Mouse (Mus musculus) splenic B cell, adult 2 months (primary cell): Measurements from ENCODE around the gene Polr3gl.

Experiments used
- DNase-seq: peaks from one replicate; pipeline ENCODE4 v3.0.0-alpha.2; 2011; ENCODE audit warnings: low read depth, low spot score
- H3K27me3 ChIP-seq: 2 replicates; pipeline ENCODE4 v1.6.1; 2012; ENCODE audit warnings: mild to moderate bottlenecking, low read length, moderate library complexity, mixed read lengths; ENCODE audit not compliant: control insufficient read depth, poor library complexity, insufficient read depth, severe bottlenecking
- H3K36me3 ChIP-seq: 2 replicates; pipeline ENCODE4 v1.6.1; 2012; ENCODE audit warnings: mild to moderate bottlenecking, low read length, moderate library complexity, mixed read lengths; ENCODE audit not compliant: control insufficient read depth, poor library complexity, insufficient read depth, severe bottlenecking

The Polr3gl gene

DNA sequence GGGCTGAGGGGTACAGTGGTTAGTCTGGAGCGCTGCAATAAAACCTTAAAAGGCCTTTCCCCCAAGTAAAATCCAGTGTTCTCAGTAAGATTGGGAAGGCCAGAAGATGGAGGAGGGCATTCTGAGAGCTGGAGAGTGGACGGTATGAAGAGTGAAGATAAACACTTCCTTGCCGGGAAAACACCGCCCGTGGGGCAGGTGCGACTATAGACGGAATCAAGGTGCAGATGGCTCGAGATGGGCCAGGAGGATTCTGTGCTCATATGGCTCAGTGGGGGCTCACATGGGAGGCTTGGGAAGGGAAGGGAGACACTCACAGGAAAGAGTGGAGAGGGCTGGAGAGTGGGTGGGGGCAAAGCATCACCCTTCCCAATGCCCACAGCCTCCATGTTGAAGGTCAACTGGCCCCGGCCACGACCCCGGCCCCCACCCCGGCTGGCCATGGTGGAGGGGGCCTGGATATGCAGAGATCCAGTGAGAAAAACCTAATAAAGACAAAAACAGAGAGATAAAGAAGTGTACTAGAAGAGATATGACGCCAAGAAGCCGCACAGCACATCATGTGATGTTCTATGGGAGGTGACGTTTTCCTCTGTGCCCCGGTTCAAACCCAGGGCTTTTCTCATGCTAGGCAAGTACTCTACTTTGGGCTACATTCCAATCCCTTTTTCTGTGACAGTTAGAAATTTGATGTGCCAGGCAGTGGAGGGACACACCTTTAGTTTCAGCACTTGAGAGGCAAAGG, 12.0 kb downstream of the Polr3gl start:
- Histone ChIP-seq H3K27me3 (no peaks in the 10 kb centered on the region), H3K36me3 (no peaks in the 10 kb centered on the region)
- DNase-seq: no peak

DNA sequence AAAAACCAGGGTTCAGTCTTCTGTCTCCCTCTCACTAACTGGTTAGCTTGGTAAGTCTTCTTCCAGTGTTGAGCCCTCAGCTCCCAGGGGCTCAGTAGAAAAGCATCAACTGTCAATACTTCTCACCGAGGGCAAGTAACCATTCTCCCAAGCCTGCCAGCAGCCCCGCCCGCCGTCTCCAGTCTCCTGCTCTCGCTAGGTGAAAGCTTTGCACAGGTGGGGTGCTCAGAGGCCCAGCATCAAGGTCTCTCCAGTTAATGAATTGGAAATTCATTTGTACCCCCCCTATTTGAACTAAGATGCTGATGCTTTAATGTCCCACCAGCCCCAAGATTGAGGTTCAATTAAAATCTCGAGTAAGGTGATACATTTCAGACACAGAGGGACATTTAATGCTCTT, 12.8 kb downstream of the Polr3gl start:
- DNase-seq: no peak
- Histone ChIP-seq H3K27me3 (no peaks in the 10 kb centered on the region), H3K36me3 (no peaks in the 10 kb centered on the region)

DNA sequence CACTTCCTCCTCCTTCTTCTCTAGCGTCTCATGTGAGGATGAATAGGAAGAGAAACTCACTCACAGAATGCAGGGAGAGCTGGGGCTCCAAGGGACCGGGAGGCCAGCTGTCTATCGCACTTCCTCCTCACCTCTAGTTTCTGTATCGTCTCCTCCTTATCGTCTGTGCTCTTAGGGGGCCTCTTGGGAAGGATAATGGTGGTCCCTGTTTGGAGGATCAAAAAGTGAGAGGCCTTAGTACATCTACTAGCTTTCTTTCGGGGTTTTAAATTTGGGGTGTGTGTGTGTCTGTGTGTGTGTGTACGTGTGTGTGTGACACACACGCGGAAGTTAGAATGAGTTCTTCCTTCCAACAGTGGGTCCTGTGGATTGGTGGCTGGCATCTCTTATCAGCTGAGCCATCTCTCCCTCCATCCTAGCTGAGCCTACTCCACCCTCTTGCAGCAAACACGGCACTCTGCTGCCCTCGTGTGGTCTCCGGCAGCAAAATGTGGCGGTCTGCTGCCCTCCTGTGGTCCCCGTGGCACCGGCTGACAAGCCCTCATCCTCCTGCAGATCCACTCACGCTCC, 14.0 kb downstream of the Polr3gl start:
- DNase-seq: peak; percentile 97
- Histone ChIP-seq H3K27me3 (no peaks in the 10 kb centered on the region), H3K36me3 (no peaks in the 10 kb centered on the region)

DNA sequence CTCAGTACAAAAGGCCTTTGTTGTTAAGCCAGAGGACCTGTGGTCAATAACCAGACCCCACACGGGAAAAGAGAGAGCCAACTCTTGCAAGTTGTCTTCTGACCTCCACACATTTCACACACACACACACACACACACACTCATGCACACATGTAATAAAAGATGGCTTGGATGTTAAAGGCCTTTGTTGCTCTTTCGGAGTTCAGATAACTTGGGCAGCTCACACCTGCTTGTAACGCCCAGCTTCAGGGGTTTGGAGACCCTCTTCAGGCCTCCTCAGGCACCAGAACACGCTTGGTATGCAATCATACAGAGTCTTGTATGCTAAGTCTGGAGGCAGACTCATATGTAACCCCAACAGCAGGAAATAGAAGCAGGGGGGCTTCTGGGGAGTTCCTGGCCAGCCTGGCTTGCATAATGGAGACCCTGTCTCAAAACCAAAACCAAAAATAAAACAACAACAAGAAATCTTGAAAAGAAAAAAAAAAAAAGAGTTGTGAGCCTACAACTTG, 14.7 kb downstream of the Polr3gl start:
- no peak for DNase-seq
- H3K27me3 ChIP-seq: no peaks in the 10 kb centered on the region
- no peaks in the 10 kb centered on the region for H3K36me3 ChIP-seq

DNA sequence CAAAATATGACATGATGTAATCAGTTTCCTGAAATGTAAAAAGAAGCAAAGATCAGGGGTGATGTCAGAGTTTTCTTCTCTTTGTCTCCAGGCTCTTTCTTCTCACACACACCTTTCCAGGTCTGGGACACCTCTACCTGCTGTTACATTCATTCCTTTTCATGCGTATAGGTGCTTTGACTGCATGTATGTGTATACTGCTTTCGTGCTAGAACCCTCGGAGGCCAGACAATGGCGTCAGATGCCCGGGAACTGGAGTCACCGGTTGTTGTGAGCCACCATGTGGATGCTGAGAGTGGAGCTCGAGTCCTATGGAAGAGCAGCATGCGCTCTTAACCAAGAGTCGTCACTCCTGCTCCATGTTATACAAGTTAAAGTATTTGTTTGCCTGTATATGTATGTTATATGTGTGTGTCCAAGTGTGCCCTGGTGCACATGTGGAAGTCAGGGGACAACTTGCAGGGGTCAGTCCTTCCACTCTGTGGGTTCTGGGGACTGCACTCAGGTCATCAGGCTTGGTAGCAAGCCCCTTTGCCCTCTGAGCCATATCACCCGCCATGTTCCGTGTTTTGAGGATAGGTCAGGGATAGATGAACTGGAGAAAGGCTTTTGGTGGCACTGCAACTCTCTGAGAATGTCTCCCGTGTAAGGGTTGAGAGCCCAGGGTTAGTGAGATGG, 15.3 kb downstream of the Polr3gl start:
- no peaks in the 10 kb centered on the region for H3K27me3 ChIP-seq
- no peaks in the 10 kb centered on the region for H3K36me3 ChIP-seq
- DNase-seq: no peak

DNA sequence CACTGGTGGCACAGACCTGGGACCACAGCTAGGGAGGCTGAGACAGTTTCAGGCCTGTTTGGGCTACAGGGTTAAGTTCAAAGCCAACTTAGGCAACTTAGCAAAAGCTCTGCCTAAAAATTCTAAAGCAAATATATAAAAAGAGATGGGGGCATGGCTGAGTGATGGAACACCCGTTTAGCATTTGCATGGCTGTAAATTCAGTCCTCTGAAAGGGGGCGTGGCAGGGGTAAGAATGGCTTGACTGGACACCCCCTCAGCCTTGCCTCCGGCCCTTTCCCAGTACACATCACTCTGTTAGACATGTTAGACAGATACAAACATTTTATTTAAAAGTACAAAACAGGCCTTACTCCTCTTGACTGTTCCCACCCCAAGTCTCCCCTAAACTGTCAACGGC, 16.4 kb downstream of the Polr3gl start:
- H3K36me3 ChIP-seq: no peaks in the 10 kb centered on the region

DNA sequence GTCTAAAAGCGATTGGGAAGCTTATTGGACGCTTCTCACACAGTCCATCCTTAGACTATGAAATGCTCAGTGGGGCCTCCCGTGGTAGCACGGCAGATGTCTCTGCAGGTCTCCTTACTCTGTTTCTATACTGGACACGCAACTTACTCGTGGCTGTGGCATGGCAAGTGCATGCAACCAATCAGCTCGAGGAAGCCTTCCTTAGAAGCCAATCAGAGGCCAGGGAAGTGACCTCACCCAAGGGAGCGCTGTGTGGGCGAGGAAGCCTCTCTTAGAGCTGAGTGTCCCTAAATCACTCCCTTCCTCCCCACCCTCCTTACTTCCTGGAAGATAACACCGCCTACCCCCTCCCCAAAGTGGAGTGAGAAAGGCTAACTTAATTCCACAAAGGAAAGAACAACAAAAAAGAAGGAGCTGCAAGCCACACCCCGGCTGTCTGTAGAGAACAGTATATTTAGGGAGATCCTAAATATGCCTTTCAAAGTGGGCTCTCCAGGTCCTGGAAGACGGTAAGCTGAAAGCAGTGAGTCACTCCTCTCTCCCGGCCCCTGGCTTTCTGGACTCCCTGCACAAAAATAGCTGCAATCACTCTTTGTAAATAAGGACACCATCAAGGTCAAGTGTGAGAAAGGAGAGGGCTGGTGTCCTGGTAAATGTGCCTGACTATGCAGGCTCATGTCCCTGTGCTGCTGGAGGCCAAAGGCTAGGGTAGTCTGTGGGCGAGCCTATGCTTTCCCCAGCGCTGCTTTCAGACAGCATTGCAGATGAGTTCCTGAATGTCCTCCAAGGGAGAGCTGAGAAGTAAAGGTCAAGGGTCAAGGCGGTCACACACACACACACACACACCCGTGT, 17.1 kb downstream of the Polr3gl start, which contains the start of gene Gm16253:
Gm16253 (plus strand) TSS at position 295 of the 852 bp plus-strand sequence.
- DNase-seq: peak; percentile 92
- Histone ChIP-seq H3K36me3 (no peaks in the 10 kb centered on the region), H3K27me3 (no peaks in the 10 kb centered on the region)

More for the DNA sequence above, 16.4 kb downstream of the Polr3gl start:
- DNase-seq: no peak
- H3K27me3 ChIP-seq: no peaks in the 10 kb centered on the region

DNA sequence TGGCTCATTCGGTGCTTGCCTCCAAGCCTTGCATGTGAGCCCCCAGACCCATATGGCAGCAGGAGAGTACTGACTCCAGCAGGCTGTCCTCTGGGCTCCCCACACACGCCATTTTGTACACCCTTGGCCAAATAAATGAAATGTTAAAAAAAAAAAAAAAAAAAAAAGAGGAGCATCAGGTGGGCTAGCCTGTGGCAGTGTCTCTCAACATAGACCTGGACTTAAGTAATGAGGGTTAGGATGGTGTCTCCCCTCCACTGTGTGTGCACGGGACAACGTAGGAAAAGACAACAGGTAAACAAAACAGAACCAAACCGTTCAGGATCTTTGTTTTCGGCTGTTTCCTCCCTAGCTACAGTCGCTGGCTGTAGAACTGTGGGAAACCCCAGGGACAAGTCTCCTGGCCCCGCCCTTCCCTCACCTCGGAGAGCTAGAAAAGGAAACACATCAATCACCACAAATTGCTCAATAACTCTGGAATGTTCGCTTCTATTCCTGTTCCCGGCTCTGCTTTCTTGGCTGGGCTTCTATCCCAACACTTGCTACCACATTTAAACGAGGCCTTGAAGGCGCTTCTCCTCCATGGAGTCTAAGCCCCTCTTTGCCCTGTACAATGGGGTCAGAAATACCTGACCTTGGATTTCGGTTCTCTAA, 17.8 kb downstream of the Polr3gl start:
- Histone ChIP-seq H3K36me3 (no peaks in the 10 kb centered on the region), H3K27me3 (no peaks in the 10 kb centered on the region)
- no peak for DNase-seq

DNA sequence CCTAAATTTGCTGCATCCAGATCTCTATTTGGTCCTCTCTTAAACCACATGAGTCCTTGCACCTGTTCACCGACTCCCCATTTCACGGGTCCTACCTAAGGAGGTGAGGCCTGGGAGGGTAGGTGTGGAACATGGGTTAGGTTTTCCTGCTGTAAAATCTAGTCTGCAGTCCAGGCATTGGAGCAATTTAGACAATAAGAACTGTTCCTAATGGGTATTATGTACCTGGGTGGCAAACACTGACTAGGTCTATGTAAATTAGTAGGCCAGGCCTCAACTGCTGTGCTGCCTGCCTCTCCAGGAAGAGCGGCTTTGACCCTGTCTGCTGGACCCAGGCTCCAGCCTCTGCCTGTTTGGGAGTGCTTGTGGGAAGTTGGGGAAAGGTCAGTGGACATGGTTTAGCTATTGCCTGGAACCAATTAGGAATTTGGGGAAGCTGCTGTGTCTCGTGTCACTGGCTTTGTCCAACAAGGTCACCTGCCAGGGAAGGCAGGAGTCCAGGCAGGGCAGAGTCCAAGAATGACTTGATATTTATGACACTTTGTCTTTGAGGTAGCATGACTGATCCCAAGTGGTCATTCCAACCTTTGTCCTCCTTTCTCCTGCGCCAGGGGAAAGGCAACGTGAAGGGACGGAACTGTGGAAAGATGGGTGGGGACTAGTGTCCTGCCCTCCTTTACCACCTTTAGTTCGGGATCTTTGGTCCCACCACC, 18.6 kb downstream of the Polr3gl start:
- no peak for DNase-seq
- H3K27me3 ChIP-seq: no peaks in the 10 kb centered on the region
- H3K36me3 ChIP-seq: no peaks in the 10 kb centered on the region

DNA sequence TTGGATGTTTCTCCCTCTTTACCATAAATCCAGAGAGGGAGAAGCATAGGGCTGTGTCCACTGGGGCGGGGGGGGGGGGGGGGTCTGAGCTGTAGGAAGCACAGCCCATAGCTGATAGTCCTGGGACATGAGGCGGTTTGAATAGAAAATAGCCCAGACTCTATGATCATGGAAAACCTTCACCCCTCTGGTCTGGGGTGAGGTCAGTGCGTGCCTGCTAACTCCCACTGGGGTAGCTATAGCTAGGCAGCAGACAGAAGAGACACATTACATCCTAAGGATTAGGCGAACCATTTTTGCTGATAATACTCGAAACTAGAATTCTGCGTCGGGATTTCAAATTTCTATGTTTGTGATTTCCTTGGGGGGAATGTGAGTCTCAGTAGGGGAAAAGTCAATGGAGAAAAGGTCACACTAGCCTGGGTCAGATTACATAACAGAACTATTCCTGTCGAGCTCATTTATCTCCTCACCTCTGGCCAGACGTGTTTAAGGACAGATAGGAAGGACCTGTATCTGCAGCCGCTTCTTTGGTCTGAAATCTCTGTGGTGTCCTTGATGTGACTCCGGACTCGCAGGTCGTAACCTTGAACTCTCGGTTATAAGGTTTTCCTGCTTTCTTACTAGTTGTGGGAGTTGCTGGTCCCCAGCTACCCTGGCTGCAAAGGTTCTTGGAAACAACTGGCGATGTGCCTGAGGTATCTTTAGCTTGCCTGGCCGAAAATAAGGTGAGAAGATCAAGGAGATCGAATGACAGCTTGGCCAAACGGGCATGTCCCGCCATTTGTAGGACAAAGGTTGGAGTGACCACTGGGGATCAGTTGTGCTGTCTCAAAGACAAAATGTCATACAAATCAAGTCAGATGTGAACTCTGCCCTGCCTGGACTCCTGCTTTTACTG, 20.1 kb downstream of the Polr3gl start:
- Histone ChIP-seq H3K36me3 (no peaks in the 10 kb centered on the region), H3K27me3 (no peaks in the 10 kb centered on the region)
- no peak for DNase-seq

DNA sequence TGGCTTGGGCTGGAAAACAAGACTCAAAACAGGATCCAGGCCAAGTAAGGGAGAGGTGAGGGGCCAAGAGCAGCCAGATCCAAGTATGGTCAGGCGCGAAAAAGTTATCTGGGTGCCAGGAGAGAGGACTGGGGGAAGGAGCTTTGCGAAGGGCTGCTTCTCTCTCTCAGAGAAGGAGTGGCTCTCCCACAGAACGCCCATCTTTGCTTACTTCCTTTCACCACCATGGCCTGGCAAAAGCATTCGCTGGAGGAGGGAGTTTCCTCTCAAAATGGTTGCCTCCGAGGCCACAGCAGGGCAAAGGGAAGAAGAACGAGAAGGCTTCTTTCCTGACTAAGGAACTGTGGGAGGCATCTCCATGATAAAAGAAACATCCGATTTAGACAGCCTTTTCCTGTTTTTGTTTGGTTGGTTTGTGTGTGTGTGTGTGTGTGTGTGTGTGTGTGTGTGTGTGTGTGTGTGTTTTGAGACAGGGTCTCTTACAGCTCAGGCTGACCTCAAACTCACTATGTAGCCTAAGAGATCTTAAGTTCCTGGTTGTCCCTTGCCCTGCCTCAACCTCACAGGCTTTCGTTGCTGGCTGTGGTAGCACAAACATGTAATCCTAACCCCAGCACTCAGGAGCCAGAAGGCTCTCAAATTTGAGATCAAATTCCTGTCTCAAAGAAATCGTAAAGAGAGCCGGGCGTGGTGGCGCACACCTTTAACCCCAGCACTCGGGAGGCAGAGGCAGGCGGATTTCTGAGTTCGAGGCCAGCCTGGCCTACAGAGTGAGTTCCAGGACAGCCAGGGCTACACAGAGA, 21.9 kb downstream of the Polr3gl start:
- no peak for DNase-seq
- Histone ChIP-seq H3K36me3 (no peaks in the 10 kb centered on the region), H3K27me3 (no peaks in the 10 kb centered on the region)

DNA sequence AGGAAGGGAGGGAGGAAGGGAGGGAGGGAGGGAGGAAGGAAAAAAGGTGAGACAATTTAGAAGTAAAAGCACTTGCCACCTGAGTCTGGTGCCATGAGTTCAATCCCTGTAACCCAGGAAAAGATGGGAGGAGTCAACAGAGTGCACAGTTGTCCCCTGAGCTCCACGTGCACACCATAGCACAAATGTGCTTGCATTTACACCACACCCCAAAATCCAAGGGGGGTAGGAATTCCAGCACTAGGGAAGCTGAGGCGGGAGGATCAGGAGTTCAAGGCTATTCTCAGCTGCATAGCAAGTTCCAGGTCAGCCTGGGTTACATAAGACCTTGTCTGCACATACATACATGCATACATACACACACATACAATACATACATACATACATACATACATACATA, 22.6 kb downstream of the Polr3gl start:
- no peak for DNase-seq
- H3K36me3 ChIP-seq: no peaks in the 10 kb centered on the region

More for the DNA sequence above, 22.6 kb downstream of the Polr3gl start:
- no peaks in the 10 kb centered on the region for H3K27me3 ChIP-seq
